In genomic region chr19:7205326-7205725, GRCm38 (mm10) we compare ENCODE assay signal across 7 mouse cellular contexts. TPM values are rescaled to one million over a fixed set of nuclear protein-coding genes. Genes with fewer than 3 reads are reported as not detected.
DNase-seq lines count a peak whose midpoint lies in the region; ATAC-seq and TF ChIP-seq lines count a peak whose summit lies in the region.

No protein-coding gene starts in this region.

- H3K4me3 ChIP-seq in lung, embryonic 16.5 days (ENCODE audit: low read length) = peak overlapping the region; percentile 94
- peak overlapping the region; percentile 89 for H3K4me3 ChIP-seq in embryonic facial prominence, embryonic 15.5 days (replicated peaks)
- peak overlapping the region; percentile 90 for H3K4me3 ChIP-seq in limb, embryonic 10.5 days
- H3K4me3 ChIP-seq in small intestine, adult 2 months (ENCODE audit: low read depth, low read length) = peak overlapping the region; percentile 88

- peaks cover 16% of the 10 kb centered on the region for H3K4me1 ChIP-seq in lung, embryonic 16.5 days (replicated peaks; ENCODE audit: control insufficient read depth, insufficient read depth, low read length)
- peaks cover 33% of the 10 kb centered on the region for H3K4me1 ChIP-seq in embryonic facial prominence, embryonic 15.5 days
- peaks cover 34% of the 10 kb centered on the region for H3K4me1 ChIP-seq in limb, embryonic 10.5 days
- peaks cover 15% of the 10 kb centered on the region for H3K4me1 ChIP-seq in small intestine, adult 2 months (ENCODE audit: control insufficient read depth, insufficient read depth, insufficient read length, low read length)

- TF ChIP-seq POLR2A in small intestine, adult 2 months (IDR thresholded peaks at IDR 0.05; ENCODE audit: low read depth, low read length) = no peak

- H3K4me2 ChIP-seq in lung, embryonic 16.5 days (ENCODE audit: low read depth, low read length) = peak overlapping the region; percentile 86
- H3K4me2 ChIP-seq in embryonic facial prominence, embryonic 15.5 days (replicated peaks) = peak overlapping the region; percentile 66

- peak overlapping the region; percentile 92 for H3K27ac ChIP-seq in lung, embryonic 16.5 days (ENCODE audit: low read length)
- H3K27ac ChIP-seq in embryonic facial prominence, embryonic 15.5 days (replicated peaks) = peak overlapping the region; percentile 99
- H3K27ac ChIP-seq in limb, embryonic 10.5 days = peak overlapping the region; percentile 98
- peak overlapping the region; percentile 62 for H3K27ac ChIP-seq in small intestine, adult 2 months (ENCODE audit: insufficient read depth, low read depth, low read length)

- 13% methylated on average over 7 of the region's 7 CpGs for WGBS in lung, embryonic 16.5 days
- 20% methylated on average over 7 of the region's 7 CpGs for WGBS in embryonic facial prominence, embryonic 15.5 days
- WGBS in limb, embryonic 10.5 days = 40% methylated on average over 7 of the region's 7 CpGs
- 20% methylated on average over 7 of the region's 7 CpGs for WGBS in small intestine, adult 2 months

- no peak for TF ChIP-seq CTCF in small intestine, adult 2 months (IDR thresholded peaks at IDR 0.05; ENCODE audit: extremely low read depth, insufficient read length, insufficient replicate concordance, low read depth, low read length)

- H3K9me3 ChIP-seq in lung, embryonic 16.5 days (ENCODE audit: control insufficient read depth, low read length) = no peaks in the 10 kb centered on the region
- H3K9me3 ChIP-seq in embryonic facial prominence, embryonic 15.5 days (replicated peaks) = no peaks in the 10 kb centered on the region
- no peaks in the 10 kb centered on the region for H3K9me3 ChIP-seq in limb, embryonic 10.5 days (replicated peaks)

- peaks cover 28% of the 10 kb centered on the region for H3K36me3 ChIP-seq in lung, embryonic 16.5 days (ENCODE audit: control insufficient read depth, insufficient read depth, low read length)
- H3K36me3 ChIP-seq in embryonic facial prominence, embryonic 15.5 days = peaks cover 39% of the 10 kb centered on the region
- H3K36me3 ChIP-seq in limb, embryonic 10.5 days = peaks cover 44% of the 10 kb centered on the region
- peaks cover 31% of the 10 kb centered on the region for H3K36me3 ChIP-seq in small intestine, adult 2 months (ENCODE audit: control insufficient read depth, insufficient read depth, low read length)

- no peak for ATAC-seq in lung, embryonic 16.5 days (ENCODE audit: low read depth)
- no peak for ATAC-seq in embryonic facial prominence, embryonic 15.5 days (ENCODE audit: insufficient number of reproducible peaks, low FRiP score, low TSS enrichment, low read depth)

- DNase-seq in lung, postnatal 4 days = no peak
- no peak for DNase-seq in limb, embryonic 10.5 days (ENCODE audit: low spot score)
- no peak for DNase-seq in urinary bladder, postnatal 10 days (ENCODE audit: low spot score)
- DNase-seq in c-Kit-positive CD71-positive TER-119-positive erythroid progenitor cells, embryonic 14.5 days (ENCODE audit: low spot score) = no peak

- no peaks in the 10 kb centered on the region for H3K27me3 ChIP-seq in lung, embryonic 16.5 days (ENCODE audit: control insufficient read depth, insufficient read depth, low read depth, low read length)
- H3K27me3 ChIP-seq in embryonic facial prominence, embryonic 15.5 days = no peaks in the 10 kb centered on the region
- no peaks in the 10 kb centered on the region for H3K27me3 ChIP-seq in limb, embryonic 10.5 days (ENCODE audit: low read depth, poor library complexity, severe bottlenecking)
- H3K27me3 ChIP-seq in small intestine, adult 2 months (ENCODE audit: control insufficient read depth, insufficient read depth, low read length) = no peaks in the 10 kb centered on the region

- H3K9ac ChIP-seq in lung, embryonic 16.5 days (ENCODE audit: low read length) = peak overlapping the region; percentile 76
- H3K9ac ChIP-seq in embryonic facial prominence, embryonic 15.5 days = peak overlapping the region; percentile 76

RNA-seq across cellular contexts. Expression of gene Otub1, which starts 0.8 kb away (rescaled TPM):
- 176 and 187 TPM in 2 replicates for polyA plus RNA-seq in lung, embryonic 16.5 days (2015; fragmentation: Nextera tagmentation; extraction: Ambion mirVana)
- 206 and 214 TPM in 2 replicates for polyA plus RNA-seq in embryonic facial prominence, embryonic 15.5 days (2015; fragmentation: Nextera tagmentation; extraction: Ambion mirVana)
- 252 and 263 TPM in 2 replicates for polyA plus RNA-seq in limb, embryonic 10.5 days (2016; fragmentation: Nextera tagmentation; extraction: Ambion mirVana)
- polyA plus RNA-seq in small intestine, adult 2 months (2012; rRNA removed) = 61.9 and 113 TPM in 2 replicates

RNA-seq across cellular contexts. Expression of gene Cox8a, which starts 12.1 kb away (rescaled TPM):
- 899 and 904 TPM in 2 replicates for polyA plus RNA-seq in lung, embryonic 16.5 days (2015; fragmentation: Nextera tagmentation; extraction: Ambion mirVana)
- 822 and 870 TPM in 2 replicates for polyA plus RNA-seq in embryonic facial prominence, embryonic 15.5 days (2015; fragmentation: Nextera tagmentation; extraction: Ambion mirVana)
- polyA plus RNA-seq in limb, embryonic 10.5 days (2016; fragmentation: Nextera tagmentation; extraction: Ambion mirVana) = 862 and 928 TPM in 2 replicates
- polyA plus RNA-seq in small intestine, adult 2 months (2012; rRNA removed) = 3,019 and 4,573 TPM in 2 replicates

RNA-seq across cellular contexts. Expression of gene Naa40, which starts 35.7 kb away (rescaled TPM):
- polyA plus RNA-seq in lung, embryonic 16.5 days (2015; fragmentation: Nextera tagmentation; extraction: Ambion mirVana) = 54.3 and 56.1 TPM in 2 replicates
- 49.8 and 55.4 TPM in 2 replicates for polyA plus RNA-seq in embryonic facial prominence, embryonic 15.5 days (2015; fragmentation: Nextera tagmentation; extraction: Ambion mirVana)
- 92.0 and 92.4 TPM in 2 replicates for polyA plus RNA-seq in limb, embryonic 10.5 days (2016; fragmentation: Nextera tagmentation; extraction: Ambion mirVana)
- polyA plus RNA-seq in small intestine, adult 2 months (2012; rRNA removed) = 8.2 and 13.1 TPM in 2 replicates
